ENCODE assay signal across 7 mouse cellular contexts in genomic region chr13:32680868-32681515, GRCm38 (mm10).
DNase-seq lines count a peak whose midpoint lies in the region; ATAC-seq and TF ChIP-seq lines count a peak whose summit lies in the region.

No protein-coding gene starts in this region.

- 39% methylated on average over 12 of the region's 12 CpGs for WGBS in hindbrain, postnatal 0 days
- WGBS in midbrain, embryonic 10.5 days: 38% methylated on average over 12 of the region's 12 CpGs

- no peaks in the 10 kb centered on the region for H3K9me3 ChIP-seq in hindbrain, postnatal 0 days (ENCODE audit: low read length)
- no peaks in the 10 kb centered on the region for H3K9me3 ChIP-seq in midbrain, embryonic 10.5 days (replicated peaks)

- peak; percentile 23 for DNase-seq in T-cell, adult 2 months (ENCODE audit: low spot score)
- peak; percentile 30 for DNase-seq in cerebellum, adult 9-11 months
- peak; percentile 40 to 79 for DNase-seq in frontal cortex, postnatal 36 days (ENCODE audit: low spot score in 2 of 2)
- DNase-seq in hindbrain, postnatal 0 days (ENCODE audit: low spot score): peak; percentile 91
- peak; percentile 57 to 73 for DNase-seq in left cerebral cortex, adult 18-20 months (ENCODE audit: low spot score in 2 of 2)
- peak; percentile 52 for DNase-seq in midbrain, embryonic 10.5 days (ENCODE audit: low spot score)
- DNase-seq in right cerebral cortex, postnatal 36 days (ENCODE audit: low spot score in 2 of 2): peak; percentile 19 to 39

- peak; percentile 81 for ATAC-seq in hindbrain, postnatal 0 days

- peak overlapping the region; percentile 34; the same call in 1 of the 2 replicates for H3K4me2 ChIP-seq in hindbrain, postnatal 0 days (ENCODE audit: low read depth, low read length)

- H3K27ac ChIP-seq in hindbrain, postnatal 0 days: no peak overlapping the region
- H3K27ac ChIP-seq in midbrain, embryonic 10.5 days (replicated peaks): no peak overlapping the region

- H3K4me1 ChIP-seq in hindbrain, postnatal 0 days (ENCODE audit: insufficient read depth, low read length): no peaks in the 10 kb centered on the region
- no peaks in the 10 kb centered on the region for H3K4me1 ChIP-seq in midbrain, embryonic 10.5 days

- TF ChIP-seq CTCF in hindbrain, postnatal 0 days (IDR thresholded peaks at IDR 0.05; ENCODE audit: low read depth): peak; percentile 83

- no peaks in the 10 kb centered on the region for H3K36me3 ChIP-seq in hindbrain, postnatal 0 days (ENCODE audit: insufficient read depth, low read length)
- no peaks in the 10 kb centered on the region for H3K36me3 ChIP-seq in midbrain, embryonic 10.5 days

- no peak overlapping the region for H3K9ac ChIP-seq in hindbrain, postnatal 0 days (replicated peaks; ENCODE audit: low read length)

- no peak overlapping the region for H3K4me3 ChIP-seq in hindbrain, postnatal 0 days (ENCODE audit: low read length)
- no peak overlapping the region for H3K4me3 ChIP-seq in midbrain, embryonic 10.5 days

- H3K27me3 ChIP-seq in hindbrain, postnatal 0 days (ENCODE audit: insufficient read depth, low read length): no peaks in the 10 kb centered on the region
- no peaks in the 10 kb centered on the region for H3K27me3 ChIP-seq in midbrain, embryonic 10.5 days (ENCODE audit: low read depth, poor library complexity, severe bottlenecking)

Comparison
In these comparisons a context has a peak if more than half of its experiments do, and no peak if none do; other contexts are left out.
1. DNase-seq: peak in every context shown above with its lines; median percentile 91 in hindbrain, postnatal 0 days; 65 in left cerebral cortex, adult 18-20 months; 60 in frontal cortex, postnatal 36 days; 52 in midbrain, embryonic 10.5 days; 30 in cerebellum, adult 9-11 months; 29 in right cerebral cortex, postnatal 36 days; 23 in T-cell, adult 2 months.